Mouse (Mus musculus): Measurements from ENCODE around the gene Sertad3. TPM values are rescaled to one million over a fixed set of nuclear protein-coding genes. Genes with fewer than 3 reads are reported as not detected.

The Sertad3 gene
- total RNA-seq, 2 experiments from 2014 or later = 10.6 to 11.5 TPM

DNA sequence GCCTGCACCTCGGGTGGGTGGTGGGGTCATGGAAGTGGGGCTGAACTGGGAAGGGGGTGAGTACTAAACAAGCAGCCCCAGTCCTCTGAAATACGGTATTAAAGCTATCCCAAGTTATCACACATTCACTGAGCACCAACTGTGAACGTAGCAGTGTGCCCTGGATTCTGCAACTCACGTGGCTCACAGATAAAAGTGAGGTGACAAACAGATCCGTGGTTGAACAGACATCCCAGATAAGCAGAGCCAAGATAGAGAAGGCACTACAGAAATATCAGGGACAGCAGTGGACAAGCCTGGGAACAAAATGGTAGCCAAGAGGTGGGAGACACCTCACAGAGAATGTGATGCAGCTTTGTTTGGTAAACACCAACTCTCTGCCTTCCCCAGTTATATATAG, 13.9 kb upstream of the Sertad3 start:
- no peak for DNase-seq (ENCODE audit: low spot score in 2 of 2)

DNA sequence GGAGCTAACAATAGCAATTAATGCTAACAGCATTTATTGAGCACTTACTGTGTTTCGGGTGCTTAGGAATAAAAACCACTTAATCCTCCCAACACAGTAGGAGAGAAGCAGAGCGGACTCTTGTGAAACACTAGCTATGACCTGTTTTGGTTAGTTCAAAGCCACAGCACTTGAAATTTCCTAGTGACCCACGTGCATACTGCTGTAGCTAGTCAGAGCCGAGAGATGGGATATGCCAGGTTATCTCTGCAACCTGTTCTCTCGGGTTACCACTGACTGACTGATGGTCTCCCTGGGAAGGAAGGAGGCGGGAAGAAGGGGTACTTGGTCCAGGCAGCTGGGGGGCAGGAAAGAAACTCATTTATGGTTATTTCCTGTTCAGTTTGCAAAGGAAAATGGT, 13.1 kb upstream of the Sertad3 start:
- DNase-seq (ENCODE audit: low spot score in 2 of 2) = no peak

DNA sequence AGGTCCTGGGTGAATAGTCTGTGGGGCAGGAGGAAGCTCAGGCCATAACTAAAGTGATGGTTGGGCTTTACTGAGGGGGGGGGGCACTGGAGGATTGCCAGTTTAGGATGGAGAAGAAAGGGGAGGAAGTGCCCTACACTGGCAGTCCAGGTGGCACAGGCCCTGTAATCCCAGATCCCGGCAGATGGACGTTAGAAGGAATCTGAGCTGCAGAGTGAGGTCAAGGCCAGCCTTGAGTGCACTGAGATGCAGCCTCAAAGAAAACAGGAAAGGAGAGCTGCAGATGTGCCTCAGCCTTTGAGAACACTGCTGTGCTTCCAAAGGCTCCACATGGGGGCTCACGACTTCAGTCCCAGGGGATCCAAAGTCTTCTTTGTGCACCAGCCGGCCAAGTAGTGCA, 5.9 kb upstream of the Sertad3 start:
- DNase-seq (ENCODE audit: low spot score in 2 of 2) = no peak

DNA sequence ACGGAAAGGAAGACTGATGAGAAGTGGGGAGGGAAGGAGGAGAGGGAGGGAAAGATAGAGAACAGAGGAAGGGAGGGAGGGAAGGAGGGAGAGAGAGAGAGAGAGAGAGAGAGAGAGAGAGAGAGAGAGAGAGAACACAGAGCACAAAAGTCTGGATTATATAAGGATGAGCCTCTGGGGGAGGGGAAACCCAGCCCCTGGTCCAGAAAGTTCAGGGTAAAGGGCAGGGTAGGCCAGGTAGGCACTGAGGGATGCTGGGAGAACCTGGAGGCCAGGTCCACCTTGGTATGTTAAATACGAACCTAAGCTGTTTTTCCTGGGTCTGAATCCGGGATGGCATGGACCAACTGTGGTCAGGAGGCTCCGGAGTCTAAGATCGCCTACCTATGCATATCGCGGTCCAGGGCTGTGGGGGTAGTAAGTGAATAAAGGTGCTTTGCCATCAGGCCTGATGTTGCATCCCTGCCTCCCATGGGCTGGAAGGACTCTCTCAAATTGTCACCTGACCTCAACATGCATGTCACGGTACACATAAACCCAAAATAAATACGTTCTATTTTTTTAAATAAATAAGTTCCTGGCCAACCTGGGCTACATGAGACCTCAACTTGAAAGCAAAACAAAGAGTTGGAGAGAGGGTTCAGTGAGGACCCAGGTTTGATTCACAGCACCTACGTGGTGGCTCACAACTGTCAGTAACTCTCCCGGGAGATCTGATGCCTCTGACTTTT, 2.0 kb upstream of the Sertad3 start:
- DNase-seq (ENCODE audit: low spot score in 2 of 2) = no peak

DNA sequence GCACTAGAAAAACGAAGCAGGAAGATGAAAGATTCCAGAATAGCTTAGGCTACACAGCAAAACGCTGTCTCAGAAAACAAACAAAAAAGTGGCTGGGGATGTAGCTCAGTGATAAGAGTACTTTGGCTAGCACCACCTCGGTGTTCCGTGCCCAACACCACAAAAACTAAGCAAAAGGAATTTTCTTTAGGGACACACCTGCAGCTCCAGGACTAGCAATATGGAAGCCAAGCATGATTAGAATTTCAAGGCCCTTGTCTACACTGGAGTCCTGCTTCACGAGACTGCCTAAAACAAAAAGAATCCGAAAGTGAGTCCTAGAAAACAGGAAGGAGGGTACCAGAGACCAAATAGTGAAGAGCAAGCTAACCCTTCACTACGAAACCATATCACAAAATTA, 972 bp upstream of the Sertad3 start:
- DNase-seq (ENCODE audit: low spot score in 2 of 2) = no peak

DNA sequence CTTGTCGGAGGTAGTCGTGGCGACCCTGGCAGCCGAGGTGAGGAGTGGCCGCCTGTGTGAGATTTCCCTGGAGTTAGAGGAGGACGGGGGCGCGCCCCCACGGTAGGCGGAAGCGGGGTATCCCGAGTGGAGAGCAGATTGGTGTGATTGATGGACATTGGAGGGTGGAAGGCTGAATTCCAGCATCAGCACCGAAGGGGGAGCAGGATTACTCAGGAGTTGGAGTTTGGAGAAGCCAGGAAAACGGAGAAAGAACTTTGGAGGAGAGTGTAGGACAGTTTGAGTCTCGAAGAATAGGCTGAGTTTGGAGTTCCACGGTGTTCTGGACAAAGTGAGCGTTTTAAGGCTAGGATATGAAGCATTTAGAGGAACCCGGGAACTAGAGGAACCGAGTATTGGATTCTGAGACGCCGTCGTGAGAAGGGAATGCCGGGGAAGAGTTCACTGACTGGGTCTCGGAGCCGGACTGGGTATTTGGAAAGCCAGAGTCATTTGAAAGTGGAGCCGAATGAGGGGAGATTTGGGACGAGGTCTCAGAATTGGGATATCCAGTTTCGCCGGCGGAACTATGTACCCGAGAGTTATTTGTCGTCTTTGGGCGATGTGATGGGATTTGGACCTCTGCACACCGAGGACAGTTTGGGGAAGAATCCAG, 394 bp downstream of the Sertad3 start:
- DNase-seq (ENCODE audit: low spot score in 2 of 2) = no peak

DNA sequence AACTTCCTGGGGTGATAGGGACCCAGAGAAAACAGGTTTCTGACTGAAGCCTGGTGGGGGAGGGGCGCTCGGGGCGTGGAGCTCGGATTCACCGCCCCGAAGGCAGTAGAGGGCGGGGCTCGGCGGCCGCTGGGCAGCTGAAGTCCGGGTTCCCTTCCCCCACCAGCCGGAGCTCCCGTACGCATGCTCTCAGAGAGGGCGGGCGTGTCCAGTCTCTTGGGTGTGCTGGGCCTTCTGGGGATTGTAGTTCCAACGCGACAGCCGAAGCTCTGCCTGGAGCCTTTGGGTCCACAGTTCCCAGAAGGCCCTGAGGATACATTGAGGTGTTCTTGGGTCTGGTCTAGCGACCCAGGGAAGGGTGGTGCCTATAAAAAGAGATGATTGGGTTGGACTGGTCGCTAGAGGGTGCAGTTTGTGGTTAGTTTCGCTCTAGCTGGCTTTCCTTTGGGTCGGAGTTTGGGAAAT, 954 bp downstream of the Sertad3 start:
- DNase-seq (ENCODE audit: low spot score in 2 of 2) = peak; percentile 95 to 96

DNA sequence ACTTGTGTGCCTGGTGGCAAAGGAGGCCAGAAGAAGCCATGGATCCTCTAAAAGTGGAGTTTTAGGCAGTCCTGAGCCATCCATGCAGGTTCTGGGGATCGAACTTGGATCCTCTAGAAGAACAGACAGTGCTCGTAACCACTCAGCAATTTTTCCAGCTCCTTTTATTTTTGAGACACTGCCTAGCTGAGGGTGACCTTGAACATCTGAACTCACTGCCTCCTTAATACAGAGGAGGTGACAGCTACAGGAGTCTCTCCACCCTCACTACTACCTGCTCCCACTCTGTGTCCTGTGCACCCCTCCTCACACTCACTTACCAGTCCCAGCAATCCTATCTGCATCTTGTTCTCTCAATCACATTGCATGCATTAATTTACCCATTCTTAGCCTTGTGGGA, 2.0 kb downstream of the Sertad3 start:
- DNase-seq (ENCODE audit: low spot score in 2 of 2) = no peak

DNA sequence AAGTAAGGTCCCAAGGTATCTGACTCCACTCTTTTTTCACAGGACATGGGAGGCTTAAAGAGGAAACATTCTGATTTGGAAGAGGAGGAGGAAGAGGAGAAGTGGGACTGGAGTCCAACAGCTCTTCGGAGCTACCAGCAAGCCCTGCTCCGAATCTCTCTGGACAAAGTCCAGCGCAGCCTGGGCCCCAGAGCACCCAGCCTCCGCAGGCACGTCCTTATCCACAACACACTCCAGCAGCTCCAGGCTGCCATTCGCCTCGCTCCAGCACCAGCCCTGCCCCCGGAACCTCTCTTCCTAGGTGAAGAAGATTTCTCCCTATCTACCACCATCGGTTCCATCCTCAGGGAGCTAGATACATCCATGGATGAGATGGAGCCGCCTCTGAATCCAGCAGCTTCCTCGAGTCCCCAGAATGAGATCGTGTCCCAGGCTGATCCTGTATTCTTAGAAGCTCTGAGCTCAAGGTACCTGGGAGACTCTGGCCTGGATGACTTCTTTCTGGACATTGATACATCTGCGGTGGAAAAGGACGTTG, 2.6 kb downstream of the Sertad3 start:
- DNase-seq (ENCODE audit: low spot score in 2 of 2) = no peak

DNA sequence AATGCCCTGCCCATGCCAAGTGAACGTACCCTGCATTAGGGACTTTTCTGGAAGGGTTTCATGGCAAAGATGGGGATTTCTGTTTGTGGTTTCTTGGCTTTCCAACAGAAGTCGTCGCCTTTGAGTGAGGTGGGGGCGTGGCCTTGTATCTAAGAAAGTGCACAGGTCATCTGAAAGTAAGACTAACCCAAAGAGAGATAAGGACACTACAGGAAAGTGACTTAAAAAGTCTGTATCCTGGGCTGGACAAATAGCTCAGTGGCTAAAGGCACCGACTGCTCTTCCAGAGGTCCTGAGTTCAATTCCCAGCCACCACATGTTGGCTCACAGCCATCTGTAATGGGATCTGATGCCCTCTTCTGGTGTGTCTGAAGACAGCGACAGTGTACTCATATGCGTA, 5.0 kb downstream of the Sertad3 start:
- DNase-seq (ENCODE audit: low spot score in 2 of 2) = no peak

DNA sequence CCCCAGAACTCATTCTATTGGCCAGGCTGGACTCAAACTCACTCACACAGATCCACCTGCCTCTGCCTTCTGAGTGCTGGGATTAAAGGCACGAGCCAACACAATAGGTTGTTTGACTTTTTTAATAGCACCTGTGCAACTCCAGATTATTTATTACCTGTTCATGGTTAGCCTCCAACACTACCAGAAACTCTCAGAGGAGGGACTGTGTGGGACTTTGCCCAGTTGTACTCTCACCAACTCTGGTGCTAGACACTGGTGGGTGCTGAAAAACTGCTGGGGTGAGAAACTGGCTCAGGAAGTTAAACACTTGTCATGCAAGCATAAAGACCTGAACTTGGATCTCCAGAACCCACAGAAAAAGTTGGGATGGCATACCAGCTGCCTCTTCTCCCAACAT, 6.2 kb downstream of the Sertad3 start:
- DNase-seq (ENCODE audit: low spot score in 2 of 2) = no peak

DNA sequence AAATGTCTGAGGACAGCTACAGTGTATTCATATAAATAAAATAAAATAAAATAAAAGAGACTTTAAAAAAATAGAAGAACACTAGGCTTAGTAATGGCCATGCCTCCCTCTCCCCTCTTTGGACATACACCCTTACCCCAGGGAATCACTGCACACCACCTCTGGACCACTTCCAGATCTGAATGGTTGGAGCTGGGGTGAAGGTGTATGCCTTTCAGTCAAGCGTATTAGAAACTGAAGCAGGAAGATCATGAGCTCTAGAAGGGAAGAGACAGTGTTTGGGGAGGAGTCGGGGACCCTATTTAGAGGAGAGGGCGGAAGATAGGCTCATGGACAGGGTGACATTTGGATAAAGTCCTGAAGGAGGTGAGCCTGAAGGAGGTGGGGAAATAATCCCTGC, 6.9 kb downstream of the Sertad3 start:
- DNase-seq (ENCODE audit: low spot score in 2 of 2) = no peak

DNA sequence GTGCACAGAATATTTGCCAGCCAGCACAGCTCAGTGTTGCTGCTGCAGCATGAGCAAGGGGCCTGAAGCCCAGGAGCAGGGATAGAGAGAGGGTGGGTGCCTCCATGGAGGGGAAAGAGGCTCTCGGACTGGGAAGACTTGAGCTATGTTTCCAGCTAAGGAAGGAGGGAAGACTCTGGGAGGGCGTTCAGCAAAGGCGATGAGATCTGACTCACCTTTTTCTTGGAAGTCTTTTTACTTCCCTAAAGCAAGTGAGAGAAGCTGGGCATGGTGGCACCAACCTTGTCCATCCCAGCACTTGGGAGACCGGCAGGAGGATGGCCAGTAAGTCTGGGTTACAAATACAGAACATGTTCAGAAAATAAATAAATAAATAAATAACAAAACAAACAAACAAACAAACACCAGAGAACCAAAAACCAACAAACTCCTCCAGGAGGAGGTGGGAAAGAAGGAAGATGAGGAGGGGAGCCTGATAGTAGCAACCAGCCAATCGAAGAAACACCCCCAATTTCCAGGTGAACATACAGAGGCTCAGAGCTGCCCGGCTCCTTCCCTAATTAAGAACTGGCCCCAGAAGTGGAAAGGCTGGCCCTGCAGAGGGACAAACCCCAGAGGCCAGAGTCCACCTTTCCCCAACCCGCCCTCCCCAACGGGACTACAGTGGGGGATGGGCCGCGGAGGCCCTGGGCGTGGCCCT, 7.5 kb downstream of the Sertad3 start:
- no peak for DNase-seq (ENCODE audit: low spot score in 2 of 2)

DNA sequence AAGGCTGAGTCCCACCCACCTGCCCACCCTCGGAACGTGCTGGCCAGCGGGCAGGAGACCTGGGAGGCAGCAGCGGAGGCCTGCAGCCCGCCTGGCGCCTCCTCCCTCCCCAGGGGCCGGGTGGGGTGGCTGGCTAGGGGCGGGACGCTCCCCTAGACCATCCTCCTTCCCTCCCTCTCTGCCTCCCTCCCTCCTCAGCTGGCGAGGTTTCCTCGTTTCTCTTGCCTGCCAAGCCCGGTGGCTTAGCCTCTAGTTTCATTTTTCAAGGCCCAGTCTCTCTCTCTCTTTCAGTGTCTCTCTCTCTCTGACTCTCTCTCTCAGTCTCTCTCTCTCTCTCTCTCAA, 8.0 kb downstream of the Sertad3 start:
- DNase-seq (ENCODE audit: low spot score in 2 of 2) = peak; percentile 82 to 84

DNA sequence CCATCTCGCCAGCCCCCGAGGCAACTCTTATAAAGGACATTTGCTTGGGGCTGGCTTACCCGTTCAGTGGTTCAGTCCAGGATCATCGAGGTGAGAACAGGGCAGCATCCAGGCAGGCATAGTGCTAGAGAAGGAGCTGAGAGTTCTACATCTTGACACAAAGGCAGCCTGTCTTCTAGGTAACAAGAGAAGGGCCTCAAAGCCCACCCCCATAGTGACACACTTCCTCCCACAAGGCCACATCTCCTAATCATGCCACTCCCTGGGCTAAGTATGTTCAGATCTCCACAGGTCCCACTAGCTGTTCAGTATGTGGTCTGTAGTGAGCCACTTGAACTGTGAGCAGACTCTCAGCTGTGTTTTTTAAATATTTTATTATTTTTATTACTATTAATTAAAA, 10.3 kb downstream of the Sertad3 start:
- no peak for DNase-seq (ENCODE audit: low spot score in 2 of 2)

DNA sequence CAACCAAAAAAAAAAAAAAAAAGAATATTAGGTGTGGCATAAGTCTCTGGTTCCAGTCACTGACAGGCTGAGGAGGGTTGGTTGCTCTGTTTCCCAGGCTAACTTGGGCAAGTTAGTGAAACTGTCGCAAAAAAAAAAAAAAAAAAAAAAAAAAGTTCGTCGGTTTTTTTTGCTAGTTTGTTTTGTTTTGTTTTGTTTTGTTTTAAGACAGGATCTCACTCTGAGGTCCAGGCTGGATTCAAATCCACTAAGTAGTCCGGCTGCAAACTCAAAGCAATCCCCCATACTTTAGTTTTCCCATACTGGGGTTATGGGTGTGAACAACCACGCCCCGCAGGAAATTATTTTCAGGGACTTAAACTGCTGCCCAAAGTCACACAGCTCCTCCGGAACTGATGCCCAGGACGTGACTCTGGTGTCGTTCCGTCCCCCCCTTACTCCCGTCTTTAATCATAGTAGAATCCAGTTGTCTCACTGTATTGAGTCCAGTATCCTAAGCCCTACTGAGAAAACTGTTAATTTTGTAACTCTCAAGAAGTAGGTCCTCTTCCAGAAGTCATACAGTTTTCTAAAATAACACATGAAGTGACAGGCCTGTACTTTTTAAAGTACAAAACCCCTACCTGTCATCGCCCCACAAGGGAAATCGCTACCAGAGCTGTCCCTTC, 12.7 kb downstream of the Sertad3 start:
- DNase-seq (ENCODE audit: low spot score in 2 of 2) = peak in 1 of 2 experiments; percentile 34

DNA sequence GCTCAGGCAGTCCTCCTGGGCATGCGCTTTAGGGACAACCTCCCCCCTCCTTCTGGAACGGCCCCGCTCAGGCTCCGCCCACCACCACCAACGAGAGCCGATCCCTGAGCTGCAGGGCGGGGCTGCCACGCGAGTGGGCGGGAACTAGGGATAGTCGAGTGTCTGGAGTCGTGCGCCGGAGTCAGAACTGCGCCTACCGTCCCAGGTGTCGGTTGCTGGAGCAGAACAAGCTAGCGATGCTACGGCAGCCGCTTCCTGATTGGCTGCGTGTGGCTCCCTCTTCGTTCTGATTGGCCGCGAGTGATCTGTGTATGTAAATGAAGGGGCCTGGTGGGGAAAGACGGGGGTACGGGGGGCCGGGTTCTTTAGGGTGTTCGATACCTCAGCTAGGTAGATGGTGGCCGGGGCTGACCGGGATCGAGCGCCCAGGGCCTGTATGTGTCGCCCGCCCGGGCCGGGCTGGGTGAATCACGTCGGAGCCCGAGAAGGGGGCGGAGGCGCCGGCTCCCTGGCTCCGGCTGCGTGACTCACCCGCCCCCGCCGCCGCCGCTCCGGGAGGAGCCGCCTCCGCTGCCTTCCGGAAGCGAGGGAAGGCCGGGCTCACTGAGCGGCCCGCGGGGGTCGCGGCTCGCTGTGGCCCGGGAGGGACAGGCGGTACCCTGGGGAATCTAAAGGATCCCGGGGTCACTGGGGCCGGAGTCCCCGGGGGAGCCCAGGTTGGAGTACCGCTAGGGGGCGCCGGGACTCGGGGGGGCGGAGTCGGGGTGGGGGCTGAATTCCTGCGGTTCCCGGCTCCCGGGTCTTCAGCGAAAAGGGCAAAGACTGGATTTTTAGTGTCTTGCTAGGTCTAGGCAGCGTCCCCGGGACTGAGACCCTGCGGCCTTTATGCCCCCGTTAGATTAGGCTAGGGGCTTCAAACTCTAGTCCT, 13.5 kb downstream of the Sertad3 start, which contains the start of gene Sertad1:
Gene Sertad1, plus strand, starts transcription at position 141 of the 928 bp plus-strand sequence.
- DNase-seq (ENCODE audit: low spot score in 2 of 2) = peak; percentile 100

DNA sequence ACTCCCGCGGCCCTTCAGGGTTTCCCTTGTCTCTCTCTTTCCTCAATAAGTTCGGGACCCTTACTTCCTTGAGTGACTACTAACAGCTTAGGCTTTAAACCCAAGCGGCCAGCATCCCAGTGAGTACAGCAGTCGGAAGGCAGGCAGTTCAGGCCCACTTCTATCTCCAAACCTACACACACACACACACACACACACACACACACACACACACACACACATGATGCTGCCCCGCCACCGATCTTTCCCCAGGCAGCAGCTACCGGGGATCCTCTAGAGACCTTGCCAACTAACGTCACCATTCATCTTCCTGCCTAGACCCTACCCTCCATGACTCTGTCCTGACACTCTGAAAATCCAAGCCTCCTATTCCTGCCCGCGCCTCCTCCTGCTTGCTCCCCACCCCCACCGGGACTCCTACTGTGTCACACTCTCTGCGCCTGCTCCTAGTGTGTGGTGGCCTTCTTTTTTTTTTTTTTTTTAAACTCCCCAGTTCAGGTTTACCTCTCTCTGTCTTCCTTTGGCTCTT, 14.2 kb downstream of the Sertad3 start:
- DNase-seq (ENCODE audit: low spot score in 2 of 2) = peak; percentile 56 to 67

DNA sequence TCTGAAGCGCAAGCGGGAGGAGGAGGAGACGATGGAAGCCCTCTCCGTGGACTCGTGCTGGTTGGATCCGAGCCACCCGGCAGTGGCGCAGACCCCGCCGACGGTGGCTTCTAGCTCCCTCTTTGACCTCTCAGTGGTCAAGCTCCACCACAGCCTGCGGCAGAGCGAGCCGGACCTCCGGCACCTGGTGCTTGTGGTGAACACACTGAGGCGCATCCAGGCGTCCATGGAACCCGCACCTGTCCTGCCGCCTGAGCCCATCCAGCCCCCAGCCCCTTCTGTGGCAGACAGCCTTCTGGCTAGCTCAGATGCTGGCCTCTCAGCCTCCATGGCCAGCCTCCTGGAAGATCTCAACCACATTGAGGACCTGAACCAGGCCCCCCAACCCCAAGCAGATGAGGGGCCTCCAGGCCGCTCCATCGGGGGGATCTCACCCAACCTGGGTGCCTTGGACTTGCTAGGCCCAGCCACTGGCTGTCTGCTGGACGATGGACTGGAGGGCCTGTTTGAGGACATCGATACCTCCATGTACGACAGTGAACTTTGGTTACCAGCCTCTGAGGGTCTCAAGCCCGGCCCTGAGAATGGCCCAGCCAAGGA, 15.8 kb downstream of the Sertad3 start:
- DNase-seq (ENCODE audit: low spot score in 2 of 2) = peak in 1 of 2 experiments; percentile 37

DNA sequence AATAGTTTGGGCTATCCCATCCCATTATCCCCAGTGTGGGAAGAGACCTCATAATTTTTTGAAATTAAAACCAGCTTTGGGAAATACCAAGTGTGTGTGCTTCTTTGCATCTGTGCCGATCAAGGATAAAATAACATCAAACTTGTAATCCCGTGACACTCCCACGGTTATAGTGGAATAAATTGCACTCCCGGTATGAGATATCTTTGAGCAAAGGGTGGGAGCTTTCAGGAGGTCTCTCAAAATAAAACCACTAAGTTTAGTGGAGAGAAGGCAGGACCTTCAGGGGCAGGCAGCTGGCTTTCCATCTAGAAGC, 16.6 kb downstream of the Sertad3 start:
- no peak for DNase-seq (ENCODE audit: low spot score in 2 of 2)

Measured in adrenal gland, adult 18-20 months (tissue).